Mouse (Mus musculus): ENCODE measurements around the gene Piezo1.

GRCm38 (mm10) chr8:122461473-122462148 lies 89.5 kb downstream of the Piezo1 start:
- TF ChIP-seq GATA1 (IDR thresholded peaks at IDR 0.05; ENCODE audit: low read length) (no peak), TAL1 (IDR thresholded peaks at IDR 0.05; ENCODE audit: low read length) (no peak)

Data from erythroblast, embryonic 14.5 days (primary cell).